ENCODE assay signal across 9 mouse cellular contexts in genomic region chr4:155297057-155297456, GRCm38 (mm10). TPM values are rescaled to one million over a fixed set of nuclear protein-coding genes. Genes with fewer than 3 reads are reported as not detected.
DNase-seq lines count a peak whose midpoint lies in the region; ATAC-seq and TF ChIP-seq lines count a peak whose summit lies in the region.
"Had no signal": no experiment of that assay in that cellular context is flagged by ENCODE, and none has a peak within 500 bp of the region (broad histone marks: within the 10 kb centered on the region; RNA-seq: fewer than 3 reads in every experiment).

No protein-coding gene starts in this region.

- no peaks in the 10 kb centered on the region for H3K9me3 ChIP-seq in forebrain, embryonic 11.5 days (ENCODE audit: control insufficient read depth, low read length)
- H3K9me3 ChIP-seq in forebrain, embryonic 12.5 days: no peaks in the 10 kb centered on the region
- no peaks in the 10 kb centered on the region for H3K9me3 ChIP-seq in lung, embryonic 14.5 days (ENCODE audit: low read depth, low read length)
- H3K9me3 ChIP-seq: stomach, embryonic 15.5 days had no signal

- H3K27me3 ChIP-seq in forebrain, embryonic 11.5 days (ENCODE audit: control insufficient read depth, insufficient read depth, low read length): no peaks in the 10 kb centered on the region
- H3K27me3 ChIP-seq in forebrain, embryonic 12.5 days: no peaks in the 10 kb centered on the region
- no peaks in the 10 kb centered on the region for H3K27me3 ChIP-seq in lung, embryonic 14.5 days (ENCODE audit: insufficient read depth, low read length)
- H3K27me3 ChIP-seq: stomach, embryonic 15.5 days had no signal

- H3K9ac ChIP-seq in forebrain, embryonic 11.5 days (ENCODE audit: low read length): no peak overlapping the region
- no peak overlapping the region for H3K9ac ChIP-seq in forebrain, embryonic 12.5 days
- no peak overlapping the region for H3K9ac ChIP-seq in lung, embryonic 14.5 days
- H3K9ac ChIP-seq: stomach, embryonic 15.5 days had no signal

- no peak overlapping the region for H3K4me2 ChIP-seq in forebrain, embryonic 11.5 days (ENCODE audit: low read depth, low read length, severe bottlenecking)
- H3K4me2 ChIP-seq in forebrain, embryonic 12.5 days: no peak overlapping the region
- H3K4me2 ChIP-seq in lung, embryonic 14.5 days: no peak overlapping the region
- H3K4me2 ChIP-seq: stomach, embryonic 15.5 days had no signal

- H3K4me3 ChIP-seq in forebrain, embryonic 11.5 days (ENCODE audit: low read depth, low read length): no peak overlapping the region
- H3K4me3 ChIP-seq in forebrain, embryonic 12.5 days (replicated peaks): no peak overlapping the region
- no peak overlapping the region for H3K4me3 ChIP-seq in lung, embryonic 14.5 days (ENCODE audit: low read depth, low read length)
- H3K4me3 ChIP-seq: stomach, embryonic 15.5 days had no signal

- H3K4me1 ChIP-seq in forebrain, embryonic 11.5 days (replicated peaks; ENCODE audit: control insufficient read depth, insufficient read depth, low read length): no peaks in the 10 kb centered on the region
- no peaks in the 10 kb centered on the region for H3K4me1 ChIP-seq in forebrain, embryonic 12.5 days
- no peaks in the 10 kb centered on the region for H3K4me1 ChIP-seq in lung, embryonic 14.5 days (ENCODE audit: insufficient read depth)
- H3K4me1 ChIP-seq: stomach, embryonic 15.5 days had no signal

- H3K36me3 ChIP-seq in forebrain, embryonic 11.5 days (ENCODE audit: control insufficient read depth, insufficient read depth, low read length): no peaks in the 10 kb centered on the region
- H3K36me3 ChIP-seq in forebrain, embryonic 12.5 days (replicated peaks): no peaks in the 10 kb centered on the region
- H3K36me3 ChIP-seq in lung, embryonic 14.5 days (ENCODE audit: insufficient read depth): no peaks in the 10 kb centered on the region
- H3K36me3 ChIP-seq: stomach, embryonic 15.5 days had no signal

- no peak overlapping the region for H3K27ac ChIP-seq in forebrain, embryonic 11.5 days (ENCODE audit: low read depth, low read length)
- no peak overlapping the region for H3K27ac ChIP-seq in forebrain, embryonic 12.5 days
- no peak overlapping the region for H3K27ac ChIP-seq in lung, embryonic 14.5 days (ENCODE audit: low read depth)
- H3K27ac ChIP-seq: stomach, embryonic 15.5 days had no signal

- DNase-seq in forebrain, embryonic 11.5 days (ENCODE audit: low spot score): peak; percentile 61
- DNase-seq in lung, embryonic 14.5 days: peak; percentile 69
- no peak for DNase-seq in lung, postnatal 25 days (ENCODE audit: low spot score)
- peak; percentile 69 for DNase-seq in brain, adult 2 months (ENCODE audit: low read depth, low spot score)
- peak; percentile 40 for DNase-seq in naive thymus-derived CD4-positive, alpha-beta T cell, adult 2 months (ENCODE audit: low read depth)
- no peak for DNase-seq in urinary bladder, postnatal 25 days (ENCODE audit: low spot score)
- no peak for DNase-seq in layer of hippocampus, adult 8-10 months (ENCODE audit: low spot score in 2 of 2)

- TF ChIP-seq CTCF in lung, embryonic 14.5 days (IDR thresholded peaks at IDR 0.05; ENCODE audit: low read depth): peak; percentile 61

- ATAC-seq in forebrain, embryonic 11.5 days (replicated peaks; ENCODE audit: low FRiP score): no peak
- ATAC-seq in forebrain, embryonic 12.5 days (ENCODE audit: low FRiP score): no peak
- ATAC-seq in lung, embryonic 14.5 days (ENCODE audit: insufficient read depth): no peak

- WGBS in forebrain, embryonic 11.5 days: 59% methylated on average over 2 of the region's 2 CpGs
- 56% methylated on average over 2 of the region's 2 CpGs for WGBS in forebrain, embryonic 12.5 days
- WGBS in lung, embryonic 14.5 days: 36% methylated on average over 2 of the region's 2 CpGs

RNA-seq across cellular contexts. Expression of gene Faap20, which starts 47.5 kb away (rescaled TPM):
- polyA plus RNA-seq in forebrain, embryonic 11.5 days (2014; fragmentation: Nextera tagmentation; extraction: Ambion mirVana): 105 and 107 TPM in 2 replicates
- 96.4 and 96.9 TPM in 2 replicates for polyA plus RNA-seq in forebrain, embryonic 12.5 days (2016; fragmentation: Nextera tagmentation; extraction: Ambion mirVana)
- 81.2 and 83.9 TPM in 2 replicates for polyA plus RNA-seq in lung, embryonic 14.5 days (2014; fragmentation: Nextera tagmentation; extraction: Ambion mirVana)
- total RNA-seq in layer of hippocampus, adult 8-10 months (2022): 10 to 100 TPM; 24.1 to 35.0 (median 31.4) TPM

Comparison
In these comparisons a context has a peak if more than half of its experiments do, and no peak if none do; other contexts are left out.
1. DNase-seq: peak in forebrain, embryonic 11.5 days (single experiment), lung, embryonic 14.5 days (single experiment), brain, adult 2 months (single experiment) and naive thymus-derived CD4-positive, alpha-beta T cell, adult 2 months (single experiment); none in lung, postnatal 25 days (single experiment), urinary bladder, postnatal 25 days (single experiment) and layer of hippocampus, adult 8-10 months (0 of 2).